Mouse (Mus musculus) MEL (cell line): ENCODE results near the gene Aen. TPM values are rescaled to one million over a fixed set of nuclear protein-coding genes. Genes with fewer than 3 reads are reported as not detected.

ENCODE experiments used
- DNase-seq: peaks from one replicate; pipeline ENCODE4 v3.0.0; 2011; ENCODE audit warnings: low read depth, low spot score
- H3K27ac ChIP-seq: 2 replicates; pipeline ENCODE4 v1.5.1; 2012; ENCODE audit warnings: low read depth, mild to moderate bottlenecking, control low read depth, low read length, moderate library complexity; ENCODE audit not compliant: control insufficient read depth
- H3K27me3 ChIP-seq, 2 experiments: fragments of 150-350 bp in 1 of 2; sonication (generic) in 1 of 2; 2 replicates each; pipeline ENCODE4 v1.6.1; 2012; ENCODE audit warnings: low read length in 2 of 2, mild to moderate bottlenecking in 2 of 2, improper control_type of control experiment in 1 of 2, moderate library complexity in 1 of 2; ENCODE audit not compliant: insufficient read depth in 2 of 2, control insufficient read depth in 1 of 2
- H3K36me3 ChIP-seq, 2 experiments: 2 replicates each; pipeline ENCODE4 v1.6.1; 2012 to 2014; ENCODE audit warnings: low read length in 2 of 2, improper control_type of control experiment in 1 of 2, inconsistent platforms in 1 of 2, mild to moderate bottlenecking in 1 of 2; ENCODE audit not compliant: insufficient read depth in 2 of 2, control insufficient read depth in 1 of 2
- H3K4me1 ChIP-seq, 2 experiments: fragments of 150-350 bp in 1 of 2; sonication (generic) in 1 of 2; 2 replicates each; pipeline ENCODE4 v1.6.1; 2012; ENCODE audit warnings: low read length in 2 of 2, improper control_type of control experiment in 1 of 2, mild to moderate bottlenecking in 1 of 2; ENCODE audit not compliant: insufficient read depth in 2 of 2, control insufficient read depth in 1 of 2
- H3K4me3 ChIP-seq, 2 experiments: fragments of 150-350 bp in 1 of 2; sonication (generic) in 1 of 2; 2 replicates each; pipeline ENCODE4 v1.5.1; 2012; ENCODE audit warnings: low read depth in 2 of 2, low read length in 2 of 2, mild to moderate bottlenecking in 2 of 2, moderate library complexity in 2 of 2, control low read depth in 1 of 2, improper control_type of control experiment in 1 of 2; ENCODE audit not compliant: control insufficient read depth in 1 of 2, insufficient read depth in 1 of 2
- H3K79me2 ChIP-seq: 2 replicates; pipeline ENCODE4 v1.6.1; 2012; ENCODE audit warnings: mild to moderate bottlenecking, low read length, moderate library complexity; ENCODE audit not compliant: control insufficient read depth, poor library complexity, insufficient read depth
- H3K9ac ChIP-seq: 2 replicates; pipeline ENCODE4 v1.6.1; 2012; ENCODE audit warnings: low read depth, mild to moderate bottlenecking, control low read depth, low read length, moderate library complexity; ENCODE audit not compliant: control insufficient read depth, poor library complexity, severe bottlenecking
- H3K9me3 ChIP-seq: fragments of 150-350 bp; sonication (generic); replicated peaks from 2 replicates; pipeline ENCODE4 v1.6.1; 2012; ENCODE audit warnings: mild to moderate bottlenecking, low read length, improper control_type of control experiment, moderate library complexity; ENCODE audit not compliant: insufficient read depth
- BHLHE40 ChIP-seq: IDR thresholded peaks from 2 replicates; pipeline ENCODE4 v1.6.1; 2012; ENCODE audit warnings: low read depth, mild to moderate bottlenecking, inconsistent platforms, low read length, improper control_type of control experiment, borderline replicate concordance
- CHD1 ChIP-seq: IDR thresholded peaks from 2 replicates; pipeline ENCODE4 v1.6.1; 2012; ENCODE audit warnings: low read depth, mild to moderate bottlenecking, inconsistent platforms, low read length, improper control_type of control experiment
- CHD2 ChIP-seq: IDR thresholded peaks from 2 replicates; pipeline ENCODE4 v1.6.1; 2011; ENCODE audit warnings: low read length, improper control_type of control experiment
- CTCF ChIP-seq, 3 experiments: IDR thresholded peaks in 2 of 3; conservative IDR thresholded peaks in 1 of 3; 2 replicates each; pipeline ENCODE4 v1.5.1; 2011 to 2012; ENCODE audit warnings: low read length in 3 of 3, low read depth in 2 of 3, mild to moderate bottlenecking in 2 of 3, improper control_type of control experiment in 1 of 3, inconsistent platforms in 1 of 3, mixed read lengths in 1 of 3, moderate library complexity in 1 of 3; ENCODE audit not compliant: control insufficient read depth in 1 of 3, insufficient read depth in 1 of 3, poor library complexity in 1 of 3, severe bottlenecking in 1 of 3
- E2F4 ChIP-seq: IDR thresholded peaks from 2 replicates; pipeline ENCODE4 v1.6.1; 2011; ENCODE audit warnings: low read depth, low read length, improper control_type of control experiment, borderline replicate concordance
- ELF1 ChIP-seq: IDR thresholded peaks from 2 replicates; pipeline ENCODE4 v1.6.1; 2014; ENCODE audit warnings: low read depth, mild to moderate bottlenecking, inconsistent platforms, low read length, improper control_type of control experiment, moderate library complexity
- EP300 ChIP-seq, 2 experiments: IDR thresholded peaks; 2 replicates each; pipeline ENCODE4 v1.6.1; 2011; ENCODE audit warnings: improper control_type of control experiment in 2 of 2, low read length in 2 of 2, low read depth in 1 of 2, mild to moderate bottlenecking in 1 of 2
- ETS1 ChIP-seq: IDR thresholded peaks from 2 replicates; pipeline ENCODE4 v1.6.1; 2012; ENCODE audit warnings: low read depth, mild to moderate bottlenecking, inconsistent platforms, low read length, improper control_type of control experiment, moderate library complexity
- GABPA ChIP-seq: IDR thresholded peaks from 2 replicates; pipeline ENCODE4 v1.6.1; 2012; ENCODE audit warnings: low read depth, mild to moderate bottlenecking, inconsistent platforms, low read length, improper control_type of control experiment, moderate library complexity
- GATA1 ChIP-seq: IDR thresholded peaks from 2 replicates; pipeline ENCODE4 v1.6.1; 2011; ENCODE audit warnings: low read depth, low read length, improper control_type of control experiment
- HCFC1 ChIP-seq: IDR thresholded peaks from 2 replicates; pipeline ENCODE4 v1.6.1; 2012; ENCODE audit warnings: low read depth, mild to moderate bottlenecking, inconsistent platforms, low read length, improper control_type of control experiment, moderate library complexity
- JUND ChIP-seq: IDR thresholded peaks from 2 replicates; pipeline ENCODE4 v1.6.1; 2011; ENCODE audit warnings: low read depth, mild to moderate bottlenecking, improper control_type of control experiment, low read length
- KAT2A ChIP-seq: conservative IDR thresholded peaks from 2 replicates; pipeline ENCODE4 v1.6.1; 2012; ENCODE audit warnings: low read depth, low read length, improper control_type of control experiment, inconsistent platforms
- MAFK ChIP-seq: IDR thresholded peaks from 2 replicates; pipeline ENCODE4 v1.6.1; 2011; ENCODE audit warnings: low read depth, mild to moderate bottlenecking, low read length, improper control_type of control experiment, borderline replicate concordance
- MAX ChIP-seq: IDR thresholded peaks from 2 replicates; pipeline ENCODE4 v1.6.1; 2011; ENCODE audit warnings: low read length, improper control_type of control experiment
- MAZ ChIP-seq: IDR thresholded peaks from 2 replicates; pipeline ENCODE4 v1.6.1; 2012; ENCODE audit warnings: low read depth, mild to moderate bottlenecking, inconsistent platforms, low read length, improper control_type of control experiment
- MEF2A ChIP-seq: IDR thresholded peaks from 2 replicates; pipeline ENCODE4 v1.6.1; 2014; ENCODE audit warnings: low read depth, mild to moderate bottlenecking, inconsistent platforms, low read length, improper control_type of control experiment; ENCODE audit not compliant: poor library complexity, insufficient replicate concordance, severe bottlenecking; ENCODE audit errors: extremely low read depth
- MXI1 ChIP-seq: IDR thresholded peaks from 2 replicates; pipeline ENCODE4 v1.6.1; 2011; ENCODE audit warnings: mild to moderate bottlenecking, low read depth, low read length, improper control_type of control experiment
- MYB ChIP-seq: IDR thresholded peaks from 2 replicates; pipeline ENCODE4 v1.6.1; 2011; ENCODE audit warnings: mild to moderate bottlenecking, low read depth, low read length, improper control_type of control experiment
- MYC ChIP-seq: IDR thresholded peaks from 2 replicates; pipeline ENCODE4 v1.6.1; 2011; ENCODE audit warnings: low read depth, mild to moderate bottlenecking, low read length, improper control_type of control experiment, moderate library complexity
- NRF1 ChIP-seq: IDR thresholded peaks from 2 replicates; pipeline ENCODE4 v1.6.1; 2014; ENCODE audit warnings: low read depth, mild to moderate bottlenecking, inconsistent platforms, low read length, improper control_type of control experiment, moderate library complexity; ENCODE audit not compliant: poor library complexity, insufficient read depth, severe bottlenecking
- POLR2AphosphoS2 ChIP-seq: IDR thresholded peaks from 2 replicates; pipeline ENCODE4 v1.6.1; 2011; ENCODE audit warnings: low read length, improper control_type of control experiment
- POLR2AphosphoS5 ChIP-seq: IDR thresholded peaks from 2 replicates; pipeline ENCODE4 v1.6.1; 2012; ENCODE audit warnings: low read depth, borderline replicate concordance, mild to moderate bottlenecking, inconsistent platforms, low read length, moderate library complexity, mixed read lengths
- RAD21 ChIP-seq: IDR thresholded peaks from 2 replicates; pipeline ENCODE4 v1.6.1; 2011; ENCODE audit warnings: mild to moderate bottlenecking, low read depth, low read length, improper control_type of control experiment
- RCOR1 ChIP-seq: IDR thresholded peaks from 2 replicates; pipeline ENCODE4 v1.6.1; 2012; ENCODE audit warnings: low read depth, mild to moderate bottlenecking, inconsistent platforms, low read length, improper control_type of control experiment
- SIN3A ChIP-seq: IDR thresholded peaks from 2 replicates; pipeline ENCODE4 v1.6.1; 2012; ENCODE audit warnings: low read length, improper control_type of control experiment, inconsistent platforms
- SMC3 ChIP-seq: IDR thresholded peaks from 2 replicates; pipeline ENCODE4 v1.6.1; 2011; ENCODE audit warnings: low read depth, low read length, improper control_type of control experiment
- TAL1 ChIP-seq: IDR thresholded peaks from 2 replicates; pipeline ENCODE4 v1.6.1; 2012; ENCODE audit warnings: mild to moderate bottlenecking, inconsistent platforms, low read length, moderate library complexity, mixed read lengths
- TCF12 ChIP-seq: IDR thresholded peaks from 2 replicates; pipeline ENCODE4 v1.6.1; 2014; ENCODE audit warnings: low read depth, mild to moderate bottlenecking, inconsistent platforms, low read length, improper control_type of control experiment, moderate library complexity
- UBTF ChIP-seq: IDR thresholded peaks from 2 replicates; pipeline ENCODE4 v1.6.1; 2012; ENCODE audit warnings: low read depth, mild to moderate bottlenecking, inconsistent platforms, low read length, improper control_type of control experiment, moderate library complexity, borderline replicate concordance; ENCODE audit not compliant: insufficient read depth
- USF1 ChIP-seq: IDR thresholded peaks from 2 replicates; pipeline ENCODE4 v1.6.1; 2014; ENCODE audit warnings: low read depth, mild to moderate bottlenecking, inconsistent platforms, low read length, improper control_type of control experiment, moderate library complexity
- USF2 ChIP-seq, 2 experiments: IDR thresholded peaks; 2 replicates each; pipeline ENCODE4 v1.6.1; 2011 to 2012; ENCODE audit warnings: improper control_type of control experiment in 2 of 2, low read length in 2 of 2, borderline replicate concordance in 1 of 2, inconsistent platforms in 1 of 2, low read depth in 1 of 2, mild to moderate bottlenecking in 1 of 2; ENCODE audit not compliant: insufficient read depth in 1 of 2
- ZC3H11A ChIP-seq: IDR thresholded peaks from 2 replicates; pipeline ENCODE4 v1.6.1; 2012; ENCODE audit warnings: low read depth, mild to moderate bottlenecking, inconsistent platforms, low read length, improper control_type of control experiment
- ZKSCAN1 ChIP-seq: IDR thresholded peaks from 2 replicates; pipeline ENCODE4 v1.6.1; 2012; ENCODE audit warnings: low read depth, mild to moderate bottlenecking, inconsistent platforms, low read length, improper control_type of control experiment, moderate library complexity
- ZMIZ1 ChIP-seq: IDR thresholded peaks from 2 replicates; pipeline ENCODE4 v1.6.1; 2012; ENCODE audit warnings: low read depth, mild to moderate bottlenecking, inconsistent platforms, low read length, improper control_type of control experiment, moderate library complexity
- polyA plus RNA-seq, 2 experiments: library from polyadenylated mRNA; stranded (reverse) in 1 of 2; unstranded in 1 of 2; fragments of >175 nt in 1 of 2; fragments of >200 nt in 1 of 2; gene quantifications; 2 replicates each; pipeline versions ENCODE4 v1.2.1 to v1.2.4; 2012; ENCODE audit warnings: low replicate concordance in 2 of 2, low read depth in 1 of 2; ENCODE audit not compliant: insufficient read length in 2 of 2, insufficient read depth in 1 of 2, missing spikeins in 1 of 2
- total RNA-seq: library from RNA; depleted of rRNA; stranded (reverse); fragments of 300-350 nt; gene quantifications from 2 replicates; pipeline ENCODE4 v1.2.3, GENCODE M21; 2012; rRNA removed

Aen gene
- total RNA-seq (72.5 and 95.9 TPM in 2 replicates), polyA plus RNA-seq (10 to 100 TPM in 1 of 2 experiments, not detected in 1; 97.7 TPM)

DNA sequence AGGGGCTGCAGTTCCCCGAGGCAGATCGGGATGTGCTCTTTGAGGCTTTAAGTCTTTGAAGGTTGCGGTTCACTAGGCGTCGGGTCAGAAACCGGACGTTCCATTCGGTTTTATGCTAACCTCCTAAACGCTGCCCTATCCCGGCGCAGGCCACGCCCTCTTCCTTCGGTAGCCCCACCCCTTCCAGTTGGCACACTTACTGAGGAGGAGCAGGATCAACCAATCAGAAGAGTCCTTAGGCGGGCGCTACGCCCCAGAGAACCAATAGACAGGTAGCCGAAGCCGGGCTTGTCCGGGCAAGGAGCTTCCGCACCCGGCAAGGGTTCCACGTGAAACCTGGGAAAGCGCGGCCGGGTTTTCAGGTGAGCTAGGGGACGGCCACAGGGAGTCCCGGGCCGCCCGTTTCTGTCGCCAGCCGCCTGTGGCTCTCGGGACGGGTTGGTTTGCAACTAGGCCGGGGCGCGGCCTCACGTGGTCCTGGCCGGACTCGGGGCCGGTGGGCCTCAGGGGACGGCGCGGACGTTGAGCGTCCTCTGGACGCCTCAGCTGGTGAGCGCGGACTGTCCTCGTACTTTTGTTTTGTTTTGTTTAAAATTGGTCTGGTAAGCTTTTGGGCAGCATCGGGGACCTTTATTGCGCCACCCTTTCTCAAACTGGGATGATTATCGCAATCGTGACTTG lies at the start of gene Aen:
Gene Aen (plus strand): TSS at position 202 of the 681 bp plus-strand sequence.
- Histone ChIP-seq H3K79me2 (peaks cover 30% of the 10 kb centered on the region), H3K4me3 (peak within 1 kb of the TSS; percentile 73 to 96), H3K27me3 (no peaks in the 10 kb centered on the region), H3K4me1 (peaks cover 0 to 24% of the 10 kb centered on the region in 2 experiments; a peak in 2 of 4 replicates), H3K9me3 (no peaks in the 10 kb centered on the region), H3K36me3 (peaks cover 0 to 9% of the 10 kb centered on the region in 2 experiments; a peak in 3 of 4 replicates), H3K9ac (peak within 1 kb of the TSS; percentile 93), H3K27ac (peak within 1 kb of the TSS; percentile 45)
- DNase-seq: peak; percentile 99
- TF ChIP-seq MAZ: no peak
- TF ChIP-seq ZKSCAN1: no peak
- TF ChIP-seq HCFC1: peak; percentile 77
- no peak for TF ChIP-seq USF2 (IDR thresholded peaks at IDR 0.05; ENCODE audit: borderline replicate concordance in 1 of 2, insufficient read depth in 1 of 2, low read depth in 1 of 2, low read length in 2 of 2)
- TF ChIP-seq ZC3H11A: no peak
- no peak for TF ChIP-seq GATA1
- TF ChIP-seq RCOR1: no peak
- TF ChIP-seq MXI1: peak; percentile 99
- no peak for TF ChIP-seq CTCF (IDR thresholded peaks at IDR 0.05 in 2 of 3, conservative IDR thresholded peaks at IDR 0.05 in 1 of 3; ENCODE audit: control insufficient read depth in 1 of 3, insufficient read depth in 1 of 3, low read depth in 2 of 3, low read length in 3 of 3, poor library complexity in 1 of 3, severe bottlenecking in 1 of 3)
- no peak for TF ChIP-seq GABPA
- peak; percentile 42; the same call in 1 of the 2 replicates for TF ChIP-seq POLR2AphosphoS2
- TF ChIP-seq BHLHE40: no peak
- no peak for TF ChIP-seq TAL1
- TF ChIP-seq ZMIZ1: 0 out of 2 replicates have a peak, but pooled peaks have one; percentile 50
- TF ChIP-seq UBTF: no peak
- TF ChIP-seq EP300 (IDR thresholded peaks at IDR 0.05; ENCODE audit: low read depth in 1 of 2, low read length in 2 of 2): no peak
- no peak for TF ChIP-seq CHD1
- TF ChIP-seq CHD2: no peak
- TF ChIP-seq ETS1: 0 out of 2 replicates have a peak, but pooled peaks have one; percentile 27
- peak; percentile 48; the same call in 1 of the 2 replicates for TF ChIP-seq NRF1
- no peak for TF ChIP-seq MYB
- peak; percentile 94 for TF ChIP-seq MAX
- no peak for TF ChIP-seq E2F4
- TF ChIP-seq RAD21: no peak
- TF ChIP-seq SIN3A: peak; percentile 96
- TF ChIP-seq USF1: no peak
- TF ChIP-seq MAFK: no peak
- TF ChIP-seq TCF12: 0 out of 2 replicates have a peak, but pooled peaks have one; percentile 23
- no peak for TF ChIP-seq KAT2A
- TF ChIP-seq SMC3: no peak
- TF ChIP-seq ELF1: peak; percentile 84
- no peak for TF ChIP-seq POLR2AphosphoS5
- TF ChIP-seq JUND: no peak
- TF ChIP-seq MYC: peak; percentile 96
- TF ChIP-seq MEF2A: no peak
